ENCODE assay signal across 8 mouse cellular contexts in genomic region chr5:146948041-146948507, GRCm38 (mm10). TPM values are rescaled to one million over a fixed set of nuclear protein-coding genes. Genes with fewer than 3 reads are reported as not detected.
DNase-seq lines count a peak whose midpoint lies in the region; ATAC-seq and TF ChIP-seq lines count a peak whose summit lies in the region.

No protein-coding gene starts in this region.

- peaks cover 10% of the 10 kb centered on the region for H3K4me1 ChIP-seq in heart, postnatal 0 days (ENCODE audit: control insufficient read depth, insufficient read depth)
- peaks cover 16% of the 10 kb centered on the region for H3K4me1 ChIP-seq in hindbrain, embryonic 15.5 days (replicated peaks)
- H3K4me1 ChIP-seq in midbrain, embryonic 12.5 days = peaks cover 13% of the 10 kb centered on the region

- no peak for TF ChIP-seq EP300 in heart, postnatal 0 days (IDR thresholded peaks at IDR 0.05; ENCODE audit: low read depth)

- H3K27me3 ChIP-seq in heart, postnatal 0 days (ENCODE audit: control insufficient read depth, insufficient read depth, low read length) = no peaks in the 10 kb centered on the region
- H3K27me3 ChIP-seq in hindbrain, embryonic 15.5 days = no peaks in the 10 kb centered on the region
- peaks cover 3% of the 10 kb centered on the region for H3K27me3 ChIP-seq in midbrain, embryonic 12.5 days

- ATAC-seq in heart, postnatal 0 days (ENCODE audit: insufficient read depth, low read depth) = no peak
- no peak for ATAC-seq in hindbrain, embryonic 15.5 days (ENCODE audit: low FRiP score, low read depth)
- ATAC-seq in midbrain, embryonic 12.5 days (ENCODE audit: low FRiP score, low read depth) = no peak

- H3K9me3 ChIP-seq in heart, postnatal 0 days (replicated peaks; ENCODE audit: control insufficient read depth, low read length) = no peaks in the 10 kb centered on the region
- no peaks in the 10 kb centered on the region for H3K9me3 ChIP-seq in hindbrain, embryonic 15.5 days
- no peaks in the 10 kb centered on the region for H3K9me3 ChIP-seq in midbrain, embryonic 12.5 days

- peak overlapping the region; percentile 89 for H3K9ac ChIP-seq in heart, postnatal 0 days (replicated peaks; ENCODE audit: low read depth, low read length)
- H3K9ac ChIP-seq in hindbrain, embryonic 15.5 days = peak overlapping the region; percentile 74
- peak overlapping the region; percentile 88 for H3K9ac ChIP-seq in midbrain, embryonic 12.5 days (replicated peaks)

- no peak for DNase-seq in heart, postnatal 0 days (ENCODE audit: low spot score)
- DNase-seq in heart, postnatal 10 days = no peak
- DNase-seq in T-cell, adult 2 months (ENCODE audit: low spot score) = peak; percentile 23
- no peak for DNase-seq in gastrocnemius, adult 8-10 months (ENCODE audit: low spot score in 2 of 2)
- DNase-seq in right cerebral cortex, postnatal 25 days = no peak
- no peak for DNase-seq in urinary bladder, postnatal 4 days (ENCODE audit: low spot score in 2 of 2)

- H3K27ac ChIP-seq in heart, postnatal 0 days (ENCODE audit: low read depth) = peak overlapping the region; percentile 55
- peak overlapping the region; percentile 78 for H3K27ac ChIP-seq in hindbrain, embryonic 15.5 days (replicated peaks)
- H3K27ac ChIP-seq in midbrain, embryonic 12.5 days (replicated peaks) = peak overlapping the region; percentile 65

- no peak for TF ChIP-seq CTCF in heart, postnatal 0 days (IDR thresholded peaks at IDR 0.05; ENCODE audit: low read depth)

- peaks cover 27% of the 10 kb centered on the region for H3K36me3 ChIP-seq in heart, postnatal 0 days (replicated peaks; ENCODE audit: control insufficient read depth, insufficient read depth, low read length)
- H3K36me3 ChIP-seq in hindbrain, embryonic 15.5 days = peaks cover 20% of the 10 kb centered on the region
- H3K36me3 ChIP-seq in midbrain, embryonic 12.5 days = peaks cover 25% of the 10 kb centered on the region

- H3K4me2 ChIP-seq in heart, postnatal 0 days (ENCODE audit: low read depth, low read length) = peak overlapping the region; percentile 99
- H3K4me2 ChIP-seq in hindbrain, embryonic 15.5 days = peak overlapping the region; percentile 95
- H3K4me2 ChIP-seq in midbrain, embryonic 12.5 days (replicated peaks) = peak overlapping the region; percentile 93

- peak overlapping the region; percentile 93 for H3K4me3 ChIP-seq in heart, postnatal 0 days (ENCODE audit: low read depth, low read length)
- H3K4me3 ChIP-seq in hindbrain, embryonic 15.5 days = peak overlapping the region; percentile 66
- H3K4me3 ChIP-seq in midbrain, embryonic 12.5 days = peak overlapping the region; percentile 89

- 10% methylated on average over 10 of the region's 10 CpGs for WGBS in heart, postnatal 0 days
- WGBS in hindbrain, embryonic 15.5 days = 21% methylated on average over 10 of the region's 10 CpGs
- 32% methylated on average over 10 of the region's 10 CpGs for WGBS in midbrain, embryonic 12.5 days

- intact Hi-C loops in heart, postnatal 10 days (cut with DNase I) = loop anchor here (2.0 kb wide), 1 partner anchor 15 kb away; the partner anchor contains the start of gene Mtif3

RNA-seq across cellular contexts. Expression of gene Gtf3a, which starts 0.4 kb away (rescaled TPM):
- 41.8 and 52.4 TPM in 2 replicates for total RNA-seq in heart, postnatal 0 days (2014; rRNA removed; ENCODE audit: low replicate concordance)
- 57.4 and 57.6 TPM in 2 replicates for polyA plus RNA-seq in heart, postnatal 0 days (2015; fragmentation: Nextera tagmentation; extraction: Ambion mirVana)
- total RNA-seq in heart, postnatal 10 days (2021) = 10 to 100 TPM; 23.3 to 27.7 TPM
- 107 and 112 TPM in 2 replicates for polyA plus RNA-seq in hindbrain, embryonic 15.5 days (2015; fragmentation: Nextera tagmentation; extraction: Ambion mirVana)
- polyA plus RNA-seq in midbrain, embryonic 12.5 days (2016; fragmentation: Nextera tagmentation; extraction: Ambion mirVana) = 90.9 and 99.8 TPM in 2 replicates
- 10 to 100 TPM; 26.2 to 31.3 (median 28.5) TPM for total RNA-seq in gastrocnemius, adult 8-10 months (2022)

RNA-seq across cellular contexts. Expression of gene Mtif3, which starts 15.5 kb away (rescaled TPM):
- total RNA-seq in heart, postnatal 0 days (2014; rRNA removed; ENCODE audit: low replicate concordance) = 4.2 and 4.3 TPM in 2 replicates
- polyA plus RNA-seq in heart, postnatal 0 days (2015; fragmentation: Nextera tagmentation; extraction: Ambion mirVana) = 21.2 and 26.6 TPM in 2 replicates
- total RNA-seq in heart, postnatal 10 days (2021) = 10 to 100 TPM; 19.6 to 20.3 TPM
- polyA plus RNA-seq in hindbrain, embryonic 15.5 days (2015; fragmentation: Nextera tagmentation; extraction: Ambion mirVana) = 26.7 and 29.0 TPM in 2 replicates
- 21.1 and 22.5 TPM in 2 replicates for polyA plus RNA-seq in midbrain, embryonic 12.5 days (2016; fragmentation: Nextera tagmentation; extraction: Ambion mirVana)
- total RNA-seq in gastrocnemius, adult 8-10 months (2022) = 10 to 100 TPM; 22.4 to 28.6 (median 23.5) TPM
